Comparison of ENCODE assay signal across 20 mouse cellular contexts in the genomic region with DNA sequence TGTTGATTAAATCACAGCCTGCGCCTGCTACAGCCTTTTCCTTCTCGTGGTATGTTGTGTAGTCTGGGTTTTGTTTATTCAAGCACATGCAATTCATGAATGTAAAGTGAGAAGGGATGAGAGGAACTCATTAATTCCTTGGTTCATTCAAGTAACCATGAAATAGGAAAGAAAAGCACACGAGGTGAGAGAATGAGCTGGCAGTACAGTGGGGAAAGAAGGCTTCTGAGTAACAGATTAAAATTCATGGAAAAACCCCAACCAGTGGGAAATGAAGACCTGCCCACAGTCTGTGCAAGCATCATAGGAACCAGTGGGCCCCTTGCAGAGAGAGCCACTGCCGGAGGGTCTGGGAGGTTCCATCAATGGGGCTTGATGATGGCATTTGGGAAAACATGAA.
"Had no signal": no experiment of that assay in that cellular context is flagged by ENCODE, and none has a peak within 500 bp of the region (broad histone marks: within the 10 kb centered on the region; RNA-seq: fewer than 3 reads in every experiment).

No protein-coding gene starts in this region.

- H3K27ac ChIP-seq: layer of hippocampus, adult 2 months; limb, embryonic 10.5 days; limb, embryonic 13.5 days; liver, embryonic 12.5 days; liver, embryonic 15.5 days; lung, embryonic 15.5 days; midbrain, embryonic 15.5 days; neural tube, embryonic 12.5 days; neural tube, embryonic 15.5 days; stomach, embryonic 15.5 days had no signal

- H3K36me3 ChIP-seq: limb, embryonic 10.5 days; limb, embryonic 13.5 days; liver, embryonic 12.5 days; liver, embryonic 15.5 days; lung, embryonic 15.5 days; midbrain, embryonic 15.5 days; neural tube, embryonic 12.5 days; neural tube, embryonic 15.5 days; stomach, embryonic 15.5 days had no signal

- ATAC-seq: liver, embryonic 12.5 days; midbrain, embryonic 15.5 days had no signal

- H3K9ac ChIP-seq: limb, embryonic 13.5 days; liver, embryonic 12.5 days; liver, embryonic 15.5 days; lung, embryonic 15.5 days; midbrain, embryonic 15.5 days; neural tube, embryonic 12.5 days; neural tube, embryonic 15.5 days; stomach, embryonic 15.5 days had no signal

- H3K9me3 ChIP-seq: limb, embryonic 10.5 days; limb, embryonic 13.5 days; liver, embryonic 12.5 days; liver, embryonic 15.5 days; lung, embryonic 15.5 days; midbrain, embryonic 15.5 days; neural tube, embryonic 12.5 days; neural tube, embryonic 15.5 days; stomach, embryonic 15.5 days had no signal

- H3K4me3 ChIP-seq: layer of hippocampus, adult 2 months; limb, embryonic 10.5 days; limb, embryonic 13.5 days; liver, embryonic 12.5 days; liver, embryonic 15.5 days; lung, embryonic 15.5 days; midbrain, embryonic 15.5 days; neural tube, embryonic 12.5 days; neural tube, embryonic 15.5 days; stomach, embryonic 15.5 days had no signal

- H3K4me2 ChIP-seq: limb, embryonic 13.5 days; liver, embryonic 12.5 days; liver, embryonic 15.5 days; lung, embryonic 15.5 days; midbrain, embryonic 15.5 days; neural tube, embryonic 12.5 days; neural tube, embryonic 15.5 days; stomach, embryonic 15.5 days had no signal

- H3K4me1 ChIP-seq: limb, embryonic 10.5 days; limb, embryonic 13.5 days; liver, embryonic 12.5 days; liver, embryonic 15.5 days; lung, embryonic 15.5 days; midbrain, embryonic 15.5 days; stomach, embryonic 15.5 days had no signal

- DNase-seq: kidney, adult 9 months; kidney, postnatal 25 days; layer of hippocampus, adult 9-11 months; liver; lung, adult 18-20 months; lung, postnatal 14 days; lung, postnatal 4 days; right cerebral cortex, postnatal 25 days; spleen, adult 18-20 months; thymus, postnatal 25 days had no signal

- H3K27me3 ChIP-seq: limb, embryonic 13.5 days; liver, embryonic 12.5 days; liver, embryonic 15.5 days; lung, embryonic 15.5 days; midbrain, embryonic 15.5 days; neural tube, embryonic 12.5 days; neural tube, embryonic 15.5 days; stomach, embryonic 15.5 days had no signal
